Mouse (Mus musculus) limb, embryonic 11.5 days (tissue): ENCODE data around the gene Dtx4. TPM values are rescaled to one million over a fixed set of nuclear protein-coding genes. Genes with fewer than 3 reads are reported as not detected.

Experiments used
- ATAC-seq: fragments of 200-750 bp; cut with Nextera tagmentation; 2 replicates; pipeline ENCODE4 v1.8.0; 2017; ENCODE audit warnings: low read depth; ENCODE audit not compliant: insufficient number of reproducible peaks, low FRiP score, low TSS enrichment
- DNase-seq: peaks from one replicate; pipeline ENCODE4 v3.0.0-alpha.2; 2015; ENCODE audit warnings: low spot score
- H3K27ac ChIP-seq: fragments of 300-500 bp; sonication (generic); replicated peaks from 2 replicates; pipeline ENCODE4 v1.5.1; 2014; ENCODE audit warnings: low read depth, mild to moderate bottlenecking, low read length
- H3K27me3 ChIP-seq: fragments of 300-500 bp; sonication (generic); 2 replicates; pipeline ENCODE4 v1.6.1; 2014; ENCODE audit warnings: mild to moderate bottlenecking, low read length, mixed read lengths; ENCODE audit not compliant: control insufficient read depth, insufficient read depth
- H3K36me3 ChIP-seq: fragments of 300-500 bp; sonication (generic); 2 replicates; pipeline ENCODE4 v1.6.1; 2014; ENCODE audit warnings: mild to moderate bottlenecking, low read length, moderate library complexity, mixed read lengths; ENCODE audit not compliant: control insufficient read depth, insufficient read depth
- H3K4me1 ChIP-seq: fragments of 300-500 bp; sonication (generic); 2 replicates; pipeline ENCODE4 v1.6.1; 2014; ENCODE audit warnings: low read length, mixed read lengths; ENCODE audit not compliant: control insufficient read depth, insufficient read depth
- H3K4me2 ChIP-seq: fragments of 300-500 bp; sonication (generic); 2 replicates; pipeline ENCODE4 v1.6.1; 2014; ENCODE audit warnings: low read depth, mild to moderate bottlenecking, moderate library complexity; ENCODE audit not compliant: severe bottlenecking
- H3K4me3 ChIP-seq: fragments of 300-500 bp; sonication (generic); 2 replicates; pipeline ENCODE4 v1.5.1; 2014; ENCODE audit warnings: low read depth, low read length
- H3K9ac ChIP-seq: fragments of 300-500 bp; sonication (generic); 2 replicates; pipeline ENCODE4 v1.6.1; 2014; ENCODE audit warnings: mild to moderate bottlenecking, low read length
- H3K9me3 ChIP-seq: fragments of 300-500 bp; sonication (generic); 2 replicates; pipeline ENCODE4 v1.6.1; 2016; ENCODE audit warnings: low read length; ENCODE audit not compliant: control insufficient read depth
- WGBS: fragments of 180-500 bp; shearing (Covaris S2); extraction: QIAGEN DNeasy Blood & Tissue Kit; methylation state at CpG from one replicate; pipeline ENCODE4 v1.1.7; 2014; 5-methylcytosine and 5-hydroxymethylcytosine counted together
- polyA plus RNA-seq: library from polyadenylated mRNA; unstranded; fragments of >200 nt; fragmentation: Nextera tagmentation; extraction: Ambion mirVana; gene quantifications from 2 replicates; pipeline ENCODE4 v1.2.1, GENCODE M21; 2014

Gene Dtx4
- polyA plus RNA-seq, 1 experiment from 2014 or later = 2.5 TPM

GRCm38 (mm10) chr19:12459516-12459915, 41.7 kb downstream of the Dtx4 start:
- Histone ChIP-seq H3K9me3 (no peaks in the 10 kb centered on the region), H3K27me3 (no peaks in the 10 kb centered on the region), H3K27ac (no peak overlapping the region), H3K36me3 (no peaks in the 10 kb centered on the region), H3K4me2 (no peak overlapping the region), H3K4me1 (no peaks in the 10 kb centered on the region), H3K9ac (no peak overlapping the region), H3K4me3 (no peak overlapping the region)
- no peak for ATAC-seq
- no peak for DNase-seq
- WGBS = 74% methylated on average over 4 of the region's 4 CpGs

GRCm38 (mm10) chr19:12457401-12458066, 43.7 kb downstream of the Dtx4 start:
- Histone ChIP-seq H3K27ac (peak overlapping the region; percentile 42; the same call in 1 of the 2 replicates), H3K9me3 (no peaks in the 10 kb centered on the region), H3K4me3 (no peak overlapping the region), H3K4me2 (peak overlapping the region; percentile 15; the same call in 1 of the 2 replicates), H3K27me3 (no peaks in the 10 kb centered on the region), H3K36me3 (no peaks in the 10 kb centered on the region), H3K9ac (no peak overlapping the region), H3K4me1 (no peaks in the 10 kb centered on the region)
- DNase-seq (peak; percentile 54), ATAC-seq (peak; percentile 39; the same call in 1 of the 2 replicates)
- 45% methylated on average over 12 of the region's 12 CpGs for WGBS

- Histone ChIP-seq H3K4me1 (no peaks in the 10 kb centered on the region), H3K9me3 (no peaks in the 10 kb centered on the region), H3K27me3 (no peaks in the 10 kb centered on the region), H3K4me3 (no peak overlapping the region), H3K27ac (no peak overlapping the region), H3K36me3 (no peaks in the 10 kb centered on the region), H3K4me2 (no peak overlapping the region), H3K9ac (no peak overlapping the region)
- ATAC-seq (no peak), DNase-seq (no peak)
- 87% methylated on average over 3 of the region's 3 CpGs for WGBS
Observed at GRCm38 (mm10) chr19:12445014-12445413, 56.2 kb downstream of the Dtx4 start.

- no peaks in the 10 kb centered on the region for H3K27me3 ChIP-seq
- no peaks in the 10 kb centered on the region for H3K36me3 ChIP-seq
- ATAC-seq = no peak
- no peak overlapping the region for H3K27ac ChIP-seq
- no peaks in the 10 kb centered on the region for H3K4me1 ChIP-seq
- no peak overlapping the region for H3K4me2 ChIP-seq
- WGBS = 78% methylated on average over 4 of the region's 4 CpGs
- no peaks in the 10 kb centered on the region for H3K9me3 ChIP-seq
- no peak overlapping the region for H3K4me3 ChIP-seq
- no peak overlapping the region for H3K9ac ChIP-seq
- no peak for DNase-seq
Observed at GRCm38 (mm10) chr19:12442560-12442959, 58.7 kb downstream of the Dtx4 start.

- DNase-seq (no peak), ATAC-seq (no peak)
- H3K27me3 ChIP-seq = no peaks in the 10 kb centered on the region
- H3K9ac ChIP-seq = no peak overlapping the region
- H3K36me3 ChIP-seq = no peaks in the 10 kb centered on the region
- no peaks in the 10 kb centered on the region for H3K4me1 ChIP-seq
- no peak overlapping the region for H3K4me3 ChIP-seq
- no peaks in the 10 kb centered on the region for H3K9me3 ChIP-seq
- 80% methylated on average over 5 of the region's 5 CpGs for WGBS
- H3K4me2 ChIP-seq = no peak overlapping the region
- no peak overlapping the region for H3K27ac ChIP-seq
Observed at GRCm38 (mm10) chr19:12440103-12440725, 61.0 kb downstream of the Dtx4 start.

- Histone ChIP-seq H3K9ac (no peak overlapping the region), H3K27ac (no peak overlapping the region), H3K36me3 (no peaks in the 10 kb centered on the region), H3K27me3 (no peaks in the 10 kb centered on the region), H3K4me3 (no peak overlapping the region), H3K4me2 (no peak overlapping the region), H3K9me3 (no peaks in the 10 kb centered on the region), H3K4me1 (no peaks in the 10 kb centered on the region)
- 50% methylated on average over 1 of the region's 1 CpGs for WGBS
- no peak for DNase-seq
- no peak for ATAC-seq
Observed at GRCm38 (mm10) chr19:12439581-12439980, 61.7 kb downstream of the Dtx4 start.

GRCm38 (mm10) chr19:12435750-12436524, 65.3 kb downstream of the Dtx4 start:
- no peaks in the 10 kb centered on the region for H3K9me3 ChIP-seq
- DNase-seq (no peak), ATAC-seq (no peak)
- WGBS = 81% methylated on average over 4 of the region's 4 CpGs
- no peaks in the 10 kb centered on the region for H3K4me1 ChIP-seq
- H3K4me3 ChIP-seq = no peak overlapping the region
- H3K9ac ChIP-seq = no peak overlapping the region
- no peak overlapping the region for H3K4me2 ChIP-seq
- H3K36me3 ChIP-seq = no peaks in the 10 kb centered on the region
- H3K27me3 ChIP-seq = no peaks in the 10 kb centered on the region
- H3K27ac ChIP-seq = no peak overlapping the region

GRCm38 (mm10) chr19:12435011-12435416, 66.2 kb downstream of the Dtx4 start:
- Histone ChIP-seq H3K4me3 (no peak overlapping the region), H3K27ac (no peak overlapping the region), H3K9ac (no peak overlapping the region), H3K27me3 (no peaks in the 10 kb centered on the region), H3K4me2 (no peak overlapping the region), H3K9me3 (no peaks in the 10 kb centered on the region), H3K4me1 (no peaks in the 10 kb centered on the region), H3K36me3 (no peaks in the 10 kb centered on the region)
- 90% methylated on average over 4 of the region's 4 CpGs for WGBS
- ATAC-seq (no peak), DNase-seq (no peak)
